In genomic region chr9:24496226-24496625, GRCm38 (mm10) we compare ENCODE assay signal across 24 mouse cellular contexts. TPM values are rescaled to one million over a fixed set of nuclear protein-coding genes. Genes with fewer than 3 reads are reported as not detected.
DNase-seq lines count a peak whose midpoint lies in the region; ATAC-seq lines count a peak whose summit lies in the region.
"Had no signal": no experiment of that assay in that cellular context is flagged by ENCODE, and none has a peak within 500 bp of the region (broad histone marks: within the 10 kb centered on the region; RNA-seq: fewer than 3 reads in every experiment).

No protein-coding gene starts in this region.

- no peaks in the 10 kb centered on the region for H3K36me3 ChIP-seq in forebrain, embryonic 15.5 days
- H3K36me3 ChIP-seq in forebrain, embryonic 11.5 days (ENCODE audit: control insufficient read depth, insufficient read depth, low read length), result no peaks in the 10 kb centered on the region
- H3K36me3 ChIP-seq: embryonic facial prominence, embryonic 10.5 days; embryonic facial prominence, embryonic 12.5 days; forebrain, embryonic 12.5 days had no signal

- WGBS in forebrain, embryonic 15.5 days, result 72% methylated on average over 2 of the region's 2 CpGs
- 90% methylated on average over 2 of the region's 2 CpGs for WGBS in forebrain, embryonic 11.5 days

- ATAC-seq in forebrain, embryonic 15.5 days (replicated peaks), result 0 out of 2 replicates have a peak, but pooled peaks have one; percentile 16
- no peak for ATAC-seq in forebrain, embryonic 11.5 days (replicated peaks; ENCODE audit: low FRiP score)
- ATAC-seq in frontal cortex, adult (ENCODE audit: low TSS enrichment), result peak; percentile 66
- ATAC-seq: activated CD4-positive, CD25-positive, alpha-beta regulatory T cell, adult 4 months; CD4-positive, CD25-positive, alpha-beta regulatory T cell, adult 4 months; forebrain, postnatal 0 days; Patski had no signal

- no peak overlapping the region for H3K27ac ChIP-seq in forebrain, embryonic 15.5 days (replicated peaks)
- no peak overlapping the region for H3K27ac ChIP-seq in forebrain, embryonic 11.5 days (ENCODE audit: low read depth, low read length)
- H3K27ac ChIP-seq: embryonic facial prominence, embryonic 10.5 days; embryonic facial prominence, embryonic 12.5 days; forebrain, embryonic 12.5 days had no signal

- no peak overlapping the region for H3K4me2 ChIP-seq in forebrain, embryonic 15.5 days (replicated peaks)
- H3K4me2 ChIP-seq in forebrain, embryonic 11.5 days (ENCODE audit: low read depth, low read length, severe bottlenecking), result no peak overlapping the region
- H3K4me2 ChIP-seq: embryonic facial prominence, embryonic 12.5 days; forebrain, embryonic 12.5 days had no signal

- no peaks in the 10 kb centered on the region for H3K27me3 ChIP-seq in forebrain, embryonic 15.5 days
- H3K27me3 ChIP-seq in forebrain, embryonic 11.5 days (ENCODE audit: control insufficient read depth, insufficient read depth, low read length), result no peaks in the 10 kb centered on the region
- H3K27me3 ChIP-seq: CH12.LX; embryonic facial prominence, embryonic 12.5 days; forebrain, embryonic 12.5 days; Patski had no signal

- H3K9me3 ChIP-seq in forebrain, embryonic 15.5 days, result no peaks in the 10 kb centered on the region
- no peaks in the 10 kb centered on the region for H3K9me3 ChIP-seq in forebrain, embryonic 11.5 days (ENCODE audit: control insufficient read depth, low read length)
- H3K9me3 ChIP-seq: embryonic facial prominence, embryonic 10.5 days; embryonic facial prominence, embryonic 12.5 days; forebrain, embryonic 12.5 days; G1E had no signal

- H3K4me1 ChIP-seq in forebrain, embryonic 15.5 days, result peaks cover 35% of the 10 kb centered on the region
- H3K4me1 ChIP-seq in forebrain, embryonic 11.5 days (replicated peaks; ENCODE audit: control insufficient read depth, insufficient read depth, low read length), result peaks cover under 1% of the 10 kb centered on the region; the same call in 1 of the 2 replicates

- no peak overlapping the region for H3K4me3 ChIP-seq in forebrain, embryonic 15.5 days
- H3K4me3 ChIP-seq in forebrain, embryonic 11.5 days (ENCODE audit: low read depth, low read length), result no peak overlapping the region
- H3K4me3 ChIP-seq: embryonic facial prominence, embryonic 10.5 days; embryonic facial prominence, embryonic 12.5 days; forebrain, embryonic 12.5 days had no signal

- no peak for DNase-seq in forebrain, embryonic 11.5 days (ENCODE audit: low spot score)
- no peak for DNase-seq in frontal cortex, postnatal 25 days (ENCODE audit: low spot score in 2 of 2)
- DNase-seq in right cerebral cortex, adult 18-20 months, result peak; percentile 29
- DNase-seq in right cerebral cortex, postnatal 4 days, result no peak
- DNase-seq: adrenal gland, adult 8-10 months; adrenal gland, postnatal 14 days; adrenal gland, postnatal 36 days; B cell, adult 2 months; cerebellum, adult 11-12 months; cerebellum, adult 2 months; cerebellum, adult 9-10 months; cerebellum, postnatal 10 days; cerebellum, postnatal 25 days; forebrain, postnatal 0 days had no signal

- H3K9ac ChIP-seq in forebrain, embryonic 15.5 days (replicated peaks), result no peak overlapping the region
- H3K9ac ChIP-seq in forebrain, embryonic 11.5 days (ENCODE audit: low read length), result no peak overlapping the region
- H3K9ac ChIP-seq: embryonic facial prominence, embryonic 12.5 days; forebrain, embryonic 12.5 days; forebrain, postnatal 0 days had no signal

RNA-seq across cellular contexts. Expression of gene Dpy19l1, which starts 6.7 kb away (rescaled TPM):
- 34.7 and 52.8 TPM in 2 replicates for polyA plus RNA-seq in forebrain, embryonic 15.5 days (2015; fragmentation: Nextera tagmentation; extraction: Ambion mirVana)
- polyA plus RNA-seq in forebrain, embryonic 11.5 days (2014; fragmentation: Nextera tagmentation; extraction: Ambion mirVana), result 21.5 and 24.2 TPM in 2 replicates
